Mouse (Mus musculus): ENCODE results near the gene Senp2. TPM values are rescaled to one million over a fixed set of nuclear protein-coding genes. Genes with fewer than 3 reads are reported as not detected.

Gene Senp2
- polyA plus RNA-seq, 1 experiment from 2014 or later = 44.5 TPM

DNA sequence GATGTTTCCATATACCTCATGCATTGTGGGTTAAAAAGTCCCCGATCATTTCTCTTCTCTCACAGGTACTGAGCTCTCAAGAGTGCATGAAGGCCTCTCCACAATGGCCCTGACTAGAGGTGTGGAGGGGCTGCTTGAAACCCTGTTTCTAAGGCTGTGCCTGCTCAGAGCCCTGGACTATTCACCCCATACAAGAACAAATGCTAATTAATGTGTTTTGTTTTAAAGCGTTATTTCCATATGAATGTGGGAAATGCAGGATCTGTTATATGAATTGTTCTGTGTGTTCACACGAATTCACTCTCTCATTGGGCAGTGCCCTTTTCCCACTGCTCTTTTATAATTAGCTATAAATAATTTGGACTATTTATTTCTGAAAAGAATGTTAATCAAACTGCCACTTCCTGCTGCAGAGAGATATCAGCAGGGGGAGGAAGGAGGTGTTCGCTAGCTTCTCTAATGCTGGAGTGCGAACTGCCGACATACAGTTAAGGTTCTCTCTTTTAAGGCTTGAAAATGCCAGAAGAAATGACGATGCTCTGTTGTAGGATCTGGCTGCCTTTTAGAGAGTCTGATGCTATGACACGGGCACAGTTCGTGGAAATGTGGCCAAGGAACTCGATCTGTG is 37.6 kb downstream of the Senp2 start:
- H3K4me2 ChIP-seq (ENCODE audit: low read depth, low read length) = no peak overlapping the region
- WGBS = 88% methylated on average over 10 of the region's 10 CpGs
- H3K9ac ChIP-seq (ENCODE audit: low read length) = no peak overlapping the region
- no peaks in the 10 kb centered on the region for H3K27me3 ChIP-seq (ENCODE audit: control insufficient read depth, insufficient read depth, low read depth, low read length)
- H3K9me3 ChIP-seq (ENCODE audit: control insufficient read depth, low read length) = no peaks in the 10 kb centered on the region
- H3K4me3 ChIP-seq (ENCODE audit: low read length) = no peak overlapping the region
- no peak overlapping the region for H3K27ac ChIP-seq (ENCODE audit: low read length)
- no peak for ATAC-seq (ENCODE audit: low read depth)
- no peaks in the 10 kb centered on the region for H3K4me1 ChIP-seq (replicated peaks; ENCODE audit: control insufficient read depth, insufficient read depth, low read length)
- peaks cover 26% of the 10 kb centered on the region for H3K36me3 ChIP-seq (ENCODE audit: control insufficient read depth, insufficient read depth, low read length)

- Histone ChIP-seq H3K9ac (ENCODE audit: low read length) (no peak overlapping the region), H3K36me3 (ENCODE audit: control insufficient read depth, insufficient read depth, low read length) (peaks cover 2% of the 10 kb centered on the region; the same call in 1 of the 2 replicates)
Measured at GRCm38 (mm10) chr16:22053411-22053810, 44.1 kb downstream of the Senp2 start.

GRCm38 (mm10) chr16:22057498-22057897 is 48.2 kb downstream of the Senp2 start:
- no peak overlapping the region for H3K9ac ChIP-seq (ENCODE audit: low read length)
- no peak for ATAC-seq (ENCODE audit: low read depth)
- H3K4me1 ChIP-seq (replicated peaks; ENCODE audit: control insufficient read depth, insufficient read depth, low read length) = no peaks in the 10 kb centered on the region
- H3K9me3 ChIP-seq (ENCODE audit: control insufficient read depth, low read length) = no peaks in the 10 kb centered on the region
- H3K4me3 ChIP-seq (ENCODE audit: low read length) = no peak overlapping the region
- WGBS = 79% methylated on average over 6 of the region's 6 CpGs
- no peaks in the 10 kb centered on the region for H3K27me3 ChIP-seq (ENCODE audit: control insufficient read depth, insufficient read depth, low read depth, low read length)
- no peak overlapping the region for H3K4me2 ChIP-seq (ENCODE audit: low read depth, low read length)
- H3K27ac ChIP-seq (ENCODE audit: low read length) = no peak overlapping the region
- peaks cover 10% of the 10 kb centered on the region for H3K36me3 ChIP-seq (ENCODE audit: control insufficient read depth, insufficient read depth, low read length)

More at GRCm38 (mm10) chr16:22053411-22053810, 44.1 kb downstream of the Senp2 start:
- 92% methylated on average over 21 of the region's 21 CpGs for WGBS
- ATAC-seq (ENCODE audit: low read depth) = no peak
- Histone ChIP-seq H3K9me3 (ENCODE audit: control insufficient read depth, low read length) (no peaks in the 10 kb centered on the region), H3K4me1 (replicated peaks; ENCODE audit: control insufficient read depth, insufficient read depth, low read length) (no peaks in the 10 kb centered on the region), H3K27ac (ENCODE audit: low read length) (no peak overlapping the region), H3K27me3 (ENCODE audit: control insufficient read depth, insufficient read depth, low read depth, low read length) (no peaks in the 10 kb centered on the region), H3K4me3 (ENCODE audit: low read length) (no peak overlapping the region), H3K4me2 (ENCODE audit: low read depth, low read length) (no peak overlapping the region)

- no peaks in the 10 kb centered on the region for H3K9me3 ChIP-seq (ENCODE audit: control insufficient read depth, low read length)
- WGBS = 93% methylated on average over 7 of the region's 7 CpGs
- peaks cover 16% of the 10 kb centered on the region for H3K36me3 ChIP-seq (ENCODE audit: control insufficient read depth, insufficient read depth, low read length)
- H3K4me1 ChIP-seq (replicated peaks; ENCODE audit: control insufficient read depth, insufficient read depth, low read length) = no peaks in the 10 kb centered on the region
- H3K27me3 ChIP-seq (ENCODE audit: control insufficient read depth, insufficient read depth, low read depth, low read length) = no peaks in the 10 kb centered on the region
- H3K9ac ChIP-seq (ENCODE audit: low read length) = no peak overlapping the region
- ATAC-seq (ENCODE audit: low read depth) = no peak
- H3K27ac ChIP-seq (ENCODE audit: low read length) = no peak overlapping the region
- no peak overlapping the region for H3K4me2 ChIP-seq (ENCODE audit: low read depth, low read length)
- H3K4me3 ChIP-seq (ENCODE audit: low read length) = no peak overlapping the region
Measured at GRCm38 (mm10) chr16:22058871-22059270, 49.6 kb downstream of the Senp2 start.

DNA sequence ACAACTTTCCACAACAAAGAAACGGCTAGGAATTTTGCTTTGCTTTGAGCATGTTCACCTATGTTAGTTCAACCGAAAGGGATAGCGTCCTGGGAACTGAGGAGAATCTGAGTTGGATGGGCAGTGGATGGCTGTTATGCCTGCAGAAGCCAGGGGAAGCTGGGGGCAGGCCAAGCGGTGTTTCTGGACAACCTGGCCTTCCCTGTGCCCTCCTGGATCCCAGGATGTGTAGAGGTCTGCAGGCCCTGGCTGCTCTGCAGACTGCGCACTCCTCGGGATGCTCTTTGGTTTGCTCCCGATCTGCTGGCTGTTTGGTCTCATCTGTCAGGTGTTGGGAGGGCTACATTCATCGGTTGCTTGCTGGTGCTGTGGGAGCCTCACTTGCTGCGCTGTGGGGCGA is 51.1 kb downstream of the Senp2 start:
- Histone ChIP-seq H3K36me3 (ENCODE audit: control insufficient read depth, insufficient read depth, low read length) (peaks cover 16% of the 10 kb centered on the region), H3K9me3 (ENCODE audit: control insufficient read depth, low read length) (no peaks in the 10 kb centered on the region), H3K4me3 (ENCODE audit: low read length) (no peak overlapping the region), H3K27me3 (ENCODE audit: control insufficient read depth, insufficient read depth, low read depth, low read length) (no peaks in the 10 kb centered on the region), H3K9ac (ENCODE audit: low read length) (no peak overlapping the region), H3K4me1 (replicated peaks; ENCODE audit: control insufficient read depth, insufficient read depth, low read length) (no peaks in the 10 kb centered on the region), H3K4me2 (ENCODE audit: low read depth, low read length) (no peak overlapping the region), H3K27ac (ENCODE audit: low read length) (no peak overlapping the region)
- WGBS = 85% methylated on average over 10 of the region's 10 CpGs
- ATAC-seq (ENCODE audit: low read depth) = no peak

GRCm38 (mm10) chr16:22061555-22062160 is 52.4 kb downstream of the Senp2 start:
- Histone ChIP-seq H3K9me3 (ENCODE audit: control insufficient read depth, low read length) (no peaks in the 10 kb centered on the region), H3K36me3 (ENCODE audit: control insufficient read depth, insufficient read depth, low read length) (peaks cover 21% of the 10 kb centered on the region), H3K4me2 (ENCODE audit: low read depth, low read length) (no peak overlapping the region), H3K27ac (ENCODE audit: low read length) (no peak overlapping the region), H3K27me3 (ENCODE audit: control insufficient read depth, insufficient read depth, low read depth, low read length) (no peaks in the 10 kb centered on the region), H3K9ac (ENCODE audit: low read length) (no peak overlapping the region), H3K4me1 (replicated peaks; ENCODE audit: control insufficient read depth, insufficient read depth, low read length) (no peaks in the 10 kb centered on the region), H3K4me3 (ENCODE audit: low read length) (no peak overlapping the region)
- no peak for ATAC-seq (ENCODE audit: low read depth)
- 64% methylated on average over 14 of the region's 14 CpGs for WGBS

DNA sequence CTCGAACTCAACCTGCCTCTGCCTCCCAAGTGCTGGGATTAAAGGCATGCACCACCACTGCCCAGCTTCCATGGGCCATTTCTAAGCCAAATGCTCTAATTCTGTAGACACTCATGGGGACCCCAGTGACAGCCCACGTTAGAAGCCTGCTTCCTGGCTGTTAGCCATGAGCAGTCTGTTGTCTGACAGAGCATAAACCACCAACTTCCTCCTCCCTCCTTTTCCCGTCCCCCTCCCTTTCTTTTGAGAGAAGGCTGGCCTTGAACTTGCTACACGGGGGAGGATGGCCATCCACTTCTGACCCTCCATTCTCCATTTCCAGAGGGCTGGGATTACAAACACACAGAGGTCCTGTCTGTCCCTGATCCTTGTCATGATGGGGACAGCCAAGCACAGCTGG is 53.0 kb downstream of the Senp2 start:
- Histone ChIP-seq H3K9me3 (ENCODE audit: control insufficient read depth, low read length) (no peaks in the 10 kb centered on the region), H3K36me3 (ENCODE audit: control insufficient read depth, insufficient read depth, low read length) (peaks cover 28% of the 10 kb centered on the region), H3K4me1 (replicated peaks; ENCODE audit: control insufficient read depth, insufficient read depth, low read length) (no peaks in the 10 kb centered on the region), H3K9ac (ENCODE audit: low read length) (no peak overlapping the region), H3K27me3 (ENCODE audit: control insufficient read depth, insufficient read depth, low read depth, low read length) (no peaks in the 10 kb centered on the region), H3K4me2 (ENCODE audit: low read depth, low read length) (no peak overlapping the region), H3K4me3 (ENCODE audit: low read length) (no peak overlapping the region), H3K27ac (ENCODE audit: low read length) (no peak overlapping the region)
- 66% methylated on average over 4 of the region's 4 CpGs for WGBS
- ATAC-seq (ENCODE audit: low read depth) = no peak

GRCm38 (mm10) chr16:22065536-22065935 is 56.3 kb downstream of the Senp2 start:
- Histone ChIP-seq H3K4me2 (ENCODE audit: low read depth, low read length) (no peak overlapping the region), H3K27ac (ENCODE audit: low read length) (no peak overlapping the region), H3K36me3 (ENCODE audit: control insufficient read depth, insufficient read depth, low read length) (peaks cover 28% of the 10 kb centered on the region), H3K9me3 (ENCODE audit: control insufficient read depth, low read length) (no peaks in the 10 kb centered on the region), H3K9ac (ENCODE audit: low read length) (no peak overlapping the region), H3K4me3 (ENCODE audit: low read length) (no peak overlapping the region), H3K4me1 (replicated peaks; ENCODE audit: control insufficient read depth, insufficient read depth, low read length) (no peaks in the 10 kb centered on the region), H3K27me3 (ENCODE audit: control insufficient read depth, insufficient read depth, low read depth, low read length) (no peaks in the 10 kb centered on the region)
- ATAC-seq (ENCODE audit: low read depth) = no peak

DNA sequence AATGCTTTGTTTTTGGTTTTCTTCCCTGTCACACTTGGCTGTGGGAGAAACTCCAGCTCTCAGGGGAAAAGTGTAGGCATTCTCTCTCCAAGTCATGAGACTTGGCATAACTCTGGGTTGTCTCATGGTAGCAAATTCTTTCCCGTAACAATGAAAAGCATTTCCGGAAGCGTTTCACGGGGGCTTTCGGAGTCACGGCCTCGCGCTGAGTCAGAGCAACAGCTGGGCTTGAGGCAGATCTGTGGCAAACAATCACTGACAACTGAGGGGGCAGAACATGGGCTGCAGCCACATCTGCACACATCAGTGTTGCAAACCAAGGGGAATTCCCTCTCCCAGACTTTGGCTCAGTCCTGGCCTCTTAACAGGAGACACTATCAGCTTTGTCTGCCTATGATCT is 58.1 kb downstream of the Senp2 start:
- peaks cover 29% of the 10 kb centered on the region for H3K36me3 ChIP-seq (ENCODE audit: control insufficient read depth, insufficient read depth, low read length)
- 77% methylated on average over 8 of the region's 8 CpGs for WGBS
- peak; percentile 64; the same call in 1 of the 2 replicates for ATAC-seq (ENCODE audit: low read depth)

More for the DNA sequence above, 58.1 kb downstream of the Senp2 start:
- H3K4me3 ChIP-seq (ENCODE audit: low read length) = no peak overlapping the region
- H3K27ac ChIP-seq (ENCODE audit: low read length) = no peak overlapping the region
- H3K9me3 ChIP-seq (ENCODE audit: control insufficient read depth, low read length) = no peaks in the 10 kb centered on the region
- no peak overlapping the region for H3K4me2 ChIP-seq (ENCODE audit: low read depth, low read length)
- H3K4me1 ChIP-seq (replicated peaks; ENCODE audit: control insufficient read depth, insufficient read depth, low read length) = no peaks in the 10 kb centered on the region
- no peaks in the 10 kb centered on the region for H3K27me3 ChIP-seq (ENCODE audit: control insufficient read depth, insufficient read depth, low read depth, low read length)
- H3K9ac ChIP-seq (ENCODE audit: low read length) = no peak overlapping the region

All from lung, embryonic 16.5 days (tissue).